Mouse (Mus musculus): ENCODE measurements around the gene 9130213A22Rik. TPM values are rescaled to one million over a fixed set of nuclear protein-coding genes. Genes with fewer than 3 reads are reported as not detected.

The 9130213A22Rik gene
- polyA plus RNA-seq, 1 experiment from 2014 or later = 0.43 TPM

DNA sequence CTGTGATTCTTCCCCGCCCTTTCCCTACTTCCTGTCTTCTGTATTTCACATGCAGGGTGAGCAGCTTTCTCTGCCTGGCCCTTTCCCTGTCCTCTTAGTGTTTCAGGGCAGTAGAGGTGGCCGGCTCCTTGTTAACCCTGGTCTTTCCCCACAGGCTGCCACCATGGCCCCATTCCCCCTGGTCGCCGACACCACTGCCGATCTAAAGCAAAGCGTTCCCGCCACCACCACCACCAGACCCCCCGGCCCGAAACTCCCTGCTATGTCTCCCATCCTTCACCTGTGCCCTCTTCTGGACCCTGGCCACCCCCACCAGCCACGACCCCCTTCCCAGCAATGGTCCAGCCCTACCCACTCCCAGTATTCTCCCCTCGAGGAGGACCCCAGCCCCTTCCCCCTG, 16.1 kb downstream of the 9130213A22Rik start:
- no peaks in the 10 kb centered on the region for H3K27me3 ChIP-seq (ENCODE audit: control insufficient read depth, insufficient read depth, low read length)
- no peaks in the 10 kb centered on the region for H3K9me3 ChIP-seq (ENCODE audit: control insufficient read depth, low read length)
- 94% methylated on average over 11 of the region's 11 CpGs for WGBS
- no peak overlapping the region for H3K4me3 ChIP-seq (ENCODE audit: low read length)
- no peak for ATAC-seq (ENCODE audit: low FRiP score, low TSS enrichment)
- H3K9ac ChIP-seq (ENCODE audit: low read depth, low read length) = no peak overlapping the region
- peaks cover 76% of the 10 kb centered on the region for H3K36me3 ChIP-seq (ENCODE audit: control insufficient read depth, insufficient read depth, low read length)
- H3K4me1 ChIP-seq (ENCODE audit: control insufficient read depth, insufficient read depth, low read length) = no peaks in the 10 kb centered on the region
- H3K27ac ChIP-seq (ENCODE audit: low read depth, low read length) = no peak overlapping the region
- no peak overlapping the region for H3K4me2 ChIP-seq (replicated peaks; ENCODE audit: low read depth, low read length)

DNA sequence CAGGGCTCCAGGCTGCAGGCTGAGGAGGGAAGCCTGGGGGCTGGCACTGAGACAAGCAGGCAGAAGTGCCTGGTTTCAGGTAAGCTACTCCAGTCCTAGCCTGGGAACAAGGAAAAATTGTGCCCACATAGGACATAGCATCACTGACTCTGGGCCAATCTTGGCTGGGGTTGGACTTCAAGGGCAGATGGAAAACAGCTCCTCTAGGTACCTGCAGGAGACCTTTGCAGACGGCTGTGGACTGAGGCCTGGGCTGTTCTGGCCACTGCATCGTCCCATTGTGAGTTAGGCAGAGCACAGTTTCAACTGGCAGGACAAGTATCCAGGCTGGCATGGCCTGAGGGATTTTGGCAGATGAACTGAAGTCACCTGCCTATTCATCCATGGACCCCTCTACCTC, 16.6 kb downstream of the 9130213A22Rik start:
- no peak overlapping the region for H3K9ac ChIP-seq (ENCODE audit: low read depth, low read length)
- 83% methylated on average over 2 of the region's 2 CpGs for WGBS
- ATAC-seq (ENCODE audit: low FRiP score, low TSS enrichment) = no peak
- H3K27ac ChIP-seq (ENCODE audit: low read depth, low read length) = no peak overlapping the region
- H3K9me3 ChIP-seq (ENCODE audit: control insufficient read depth, low read length) = no peaks in the 10 kb centered on the region
- H3K4me3 ChIP-seq (ENCODE audit: low read length) = no peak overlapping the region
- peaks cover under 1% of the 10 kb centered on the region for H3K4me1 ChIP-seq (ENCODE audit: control insufficient read depth, insufficient read depth, low read length)
- no peak overlapping the region for H3K4me2 ChIP-seq (replicated peaks; ENCODE audit: low read depth, low read length)
- no peaks in the 10 kb centered on the region for H3K27me3 ChIP-seq (ENCODE audit: control insufficient read depth, insufficient read depth, low read length)
- H3K36me3 ChIP-seq (ENCODE audit: control insufficient read depth, insufficient read depth, low read length) = peaks cover 81% of the 10 kb centered on the region

DNA sequence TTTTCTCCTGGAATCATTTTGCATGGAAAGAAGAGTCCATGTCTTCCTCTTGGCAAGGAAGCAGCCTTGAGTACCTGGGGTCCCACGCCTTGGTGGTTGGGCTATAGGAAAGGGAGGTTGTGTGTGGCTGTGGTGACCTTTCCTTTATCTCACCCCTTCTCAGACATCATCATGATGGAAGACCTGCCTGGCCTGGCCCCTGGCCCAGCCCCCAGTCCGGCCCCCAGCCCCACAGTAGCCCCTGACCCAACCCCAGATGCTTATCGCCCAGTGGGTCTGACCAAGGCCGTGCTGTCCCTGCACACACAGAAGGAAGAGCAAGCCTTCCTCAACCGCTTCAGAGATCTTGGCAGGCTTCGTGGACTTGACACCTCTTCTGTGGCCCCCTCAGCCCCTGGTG, 17.2 kb downstream of the 9130213A22Rik start:
- 90% methylated on average over 6 of the region's 6 CpGs for WGBS
- no peak overlapping the region for H3K4me3 ChIP-seq (ENCODE audit: low read length)
- no peak for ATAC-seq (ENCODE audit: low FRiP score, low TSS enrichment)
- H3K9me3 ChIP-seq (ENCODE audit: control insufficient read depth, low read length) = no peaks in the 10 kb centered on the region
- no peak overlapping the region for H3K4me2 ChIP-seq (replicated peaks; ENCODE audit: low read depth, low read length)
- no peak overlapping the region for H3K27ac ChIP-seq (ENCODE audit: low read depth, low read length)
- no peak overlapping the region for H3K9ac ChIP-seq (ENCODE audit: low read depth, low read length)
- no peaks in the 10 kb centered on the region for H3K27me3 ChIP-seq (ENCODE audit: control insufficient read depth, insufficient read depth, low read length)
- H3K36me3 ChIP-seq (ENCODE audit: control insufficient read depth, insufficient read depth, low read length) = peaks cover 84% of the 10 kb centered on the region
- peaks cover 6% of the 10 kb centered on the region for H3K4me1 ChIP-seq (ENCODE audit: control insufficient read depth, insufficient read depth, low read length)

DNA sequence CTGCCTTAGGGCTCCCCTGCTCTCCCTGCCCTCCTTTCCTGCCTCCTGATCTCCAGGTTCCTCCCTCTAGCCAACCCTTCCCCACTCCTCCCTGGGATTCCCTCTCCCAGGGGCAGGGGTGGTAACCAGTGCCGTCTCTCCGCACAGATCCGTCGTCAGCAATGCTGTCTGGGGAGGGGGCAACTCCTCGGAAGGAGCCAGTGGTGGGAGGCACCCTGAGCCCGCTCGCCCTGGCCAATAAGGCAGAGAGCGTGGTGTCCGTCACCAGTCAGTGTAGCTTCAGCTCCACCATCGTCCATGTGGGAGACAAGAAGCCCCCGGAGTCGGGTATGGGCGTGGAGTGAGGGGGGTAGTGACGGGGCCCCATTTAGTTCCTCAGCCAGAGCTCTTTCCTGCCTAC, 17.9 kb downstream of the 9130213A22Rik start:
- H3K4me3 ChIP-seq (ENCODE audit: low read length) = no peak overlapping the region
- no peak for ATAC-seq (ENCODE audit: low FRiP score, low TSS enrichment)
- 85% methylated on average over 14 of the region's 14 CpGs for WGBS
- no peak overlapping the region for H3K9ac ChIP-seq (ENCODE audit: low read depth, low read length)
- H3K27me3 ChIP-seq (ENCODE audit: control insufficient read depth, insufficient read depth, low read length) = no peaks in the 10 kb centered on the region
- H3K4me2 ChIP-seq (replicated peaks; ENCODE audit: low read depth, low read length) = no peak overlapping the region
- H3K4me1 ChIP-seq (ENCODE audit: control insufficient read depth, insufficient read depth, low read length) = peaks cover 12% of the 10 kb centered on the region
- peaks cover 84% of the 10 kb centered on the region for H3K36me3 ChIP-seq (ENCODE audit: control insufficient read depth, insufficient read depth, low read length)
- no peaks in the 10 kb centered on the region for H3K9me3 ChIP-seq (ENCODE audit: control insufficient read depth, low read length)
- H3K27ac ChIP-seq (ENCODE audit: low read depth, low read length) = no peak overlapping the region

DNA sequence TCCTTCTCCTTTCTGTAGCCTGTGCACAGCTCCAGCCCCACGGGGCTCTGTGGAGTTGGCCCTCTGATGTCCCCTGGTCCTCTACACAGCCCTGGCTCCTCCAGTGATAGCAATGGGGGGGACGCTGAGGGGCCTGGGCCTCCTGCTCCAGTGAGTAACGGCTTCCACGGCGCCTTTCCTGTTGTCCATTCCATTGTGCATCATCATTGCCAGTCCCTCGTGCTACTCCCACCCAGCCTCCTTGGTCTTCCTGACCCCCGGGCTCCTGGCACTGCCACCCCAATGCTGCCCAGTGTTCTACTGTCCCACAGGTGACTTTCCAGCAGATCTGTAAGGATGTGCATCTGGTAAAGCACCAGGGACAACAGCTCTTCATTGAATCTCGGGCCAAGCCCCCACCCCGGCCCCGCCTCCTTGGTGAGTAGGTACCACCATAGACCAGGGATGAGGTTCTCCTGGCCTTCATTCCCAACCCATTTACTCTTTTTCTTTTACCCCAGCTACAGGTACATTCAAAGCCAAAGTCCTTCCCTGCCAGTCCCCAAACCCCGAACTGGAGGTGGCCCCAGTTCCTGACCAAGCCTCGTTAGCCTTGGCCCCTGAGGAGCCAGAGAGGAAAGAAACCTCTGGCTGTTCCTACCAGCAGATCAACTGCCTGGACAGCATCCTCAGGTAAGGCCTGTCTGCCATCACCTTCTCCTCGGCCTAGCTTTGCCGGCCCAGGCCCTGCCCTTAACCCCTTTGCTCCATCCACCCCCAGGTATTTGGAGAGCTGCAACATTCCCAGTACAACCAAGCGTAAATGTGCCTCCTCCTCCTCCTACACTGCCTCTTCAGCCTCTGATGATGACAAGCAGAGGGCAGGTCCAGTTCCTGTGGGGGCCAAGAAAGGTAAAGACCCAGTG, 18.6 kb downstream of the 9130213A22Rik start:
- no peak overlapping the region for H3K4me2 ChIP-seq (replicated peaks; ENCODE audit: low read depth, low read length)
- H3K4me1 ChIP-seq (ENCODE audit: control insufficient read depth, insufficient read depth, low read length) = peaks cover 17% of the 10 kb centered on the region
- H3K9me3 ChIP-seq (ENCODE audit: control insufficient read depth, low read length) = no peaks in the 10 kb centered on the region
- WGBS = 91% methylated on average over 15 of the region's 15 CpGs
- peaks cover 78% of the 10 kb centered on the region for H3K36me3 ChIP-seq (ENCODE audit: control insufficient read depth, insufficient read depth, low read length)
- H3K9ac ChIP-seq (ENCODE audit: low read depth, low read length) = no peak overlapping the region
- no peak overlapping the region for H3K4me3 ChIP-seq (ENCODE audit: low read length)
- ATAC-seq (ENCODE audit: low FRiP score, low TSS enrichment) = no peak
- no peak overlapping the region for H3K27ac ChIP-seq (ENCODE audit: low read depth, low read length)
- no peaks in the 10 kb centered on the region for H3K27me3 ChIP-seq (ENCODE audit: control insufficient read depth, insufficient read depth, low read length)

DNA sequence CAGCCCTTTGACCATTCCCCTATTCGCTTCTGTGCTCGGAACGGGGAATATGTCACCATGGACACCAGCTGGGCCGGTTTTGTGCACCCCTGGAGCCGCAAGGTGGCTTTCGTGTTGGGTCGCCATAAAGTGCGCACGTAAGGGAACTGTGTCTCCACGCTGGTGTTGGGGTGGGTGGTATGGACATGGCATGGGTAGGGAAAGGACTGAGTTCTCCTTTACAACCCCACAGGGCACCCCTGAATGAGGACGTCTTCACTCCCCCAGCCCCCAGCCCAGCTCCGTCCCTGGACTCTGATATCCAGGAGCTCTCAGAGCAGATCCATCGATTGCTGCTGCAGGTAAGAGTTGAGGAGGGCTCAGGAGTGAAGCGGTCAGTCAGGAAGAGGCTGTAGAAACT, 19.3 kb downstream of the 9130213A22Rik start:
- Histone ChIP-seq H3K27ac (ENCODE audit: low read depth, low read length) (no peak overlapping the region), H3K36me3 (ENCODE audit: control insufficient read depth, insufficient read depth, low read length) (peaks cover 72% of the 10 kb centered on the region), H3K9ac (ENCODE audit: low read depth, low read length) (no peak overlapping the region), H3K4me2 (replicated peaks; ENCODE audit: low read depth, low read length) (no peak overlapping the region), H3K4me3 (ENCODE audit: low read length) (no peak overlapping the region), H3K9me3 (ENCODE audit: control insufficient read depth, low read length) (no peaks in the 10 kb centered on the region), H3K27me3 (ENCODE audit: control insufficient read depth, insufficient read depth, low read length) (no peaks in the 10 kb centered on the region), H3K4me1 (ENCODE audit: control insufficient read depth, insufficient read depth, low read length) (peaks cover 24% of the 10 kb centered on the region)
- WGBS = 96% methylated on average over 14 of the region's 14 CpGs
- no peak for ATAC-seq (ENCODE audit: low FRiP score, low TSS enrichment)

DNA sequence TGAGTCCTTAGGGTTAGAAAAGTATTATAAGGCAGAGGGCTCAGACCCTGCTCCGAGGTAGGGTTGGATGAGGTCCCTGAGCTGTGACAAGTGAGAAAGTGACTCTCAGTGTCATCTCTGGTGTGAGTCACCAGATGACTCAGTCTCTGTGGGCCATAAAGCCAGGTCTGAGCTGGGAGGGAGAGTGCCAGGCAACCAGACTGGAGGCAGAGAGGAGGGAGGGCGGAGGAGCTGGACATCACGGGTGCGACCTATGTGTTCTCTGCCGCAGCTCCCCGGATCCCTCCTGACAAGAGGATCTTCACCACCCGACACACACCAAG, 20.0 kb downstream of the 9130213A22Rik start:
- Histone ChIP-seq H3K4me3 (ENCODE audit: low read length) (no peak overlapping the region), H3K9ac (ENCODE audit: low read depth, low read length) (no peak overlapping the region), H3K27ac (ENCODE audit: low read depth, low read length) (no peak overlapping the region), H3K27me3 (ENCODE audit: control insufficient read depth, insufficient read depth, low read length) (no peaks in the 10 kb centered on the region), H3K4me1 (ENCODE audit: control insufficient read depth, insufficient read depth, low read length) (peaks cover 31% of the 10 kb centered on the region), H3K9me3 (ENCODE audit: control insufficient read depth, low read length) (no peaks in the 10 kb centered on the region), H3K4me2 (replicated peaks; ENCODE audit: low read depth, low read length) (no peak overlapping the region), H3K36me3 (ENCODE audit: control insufficient read depth, insufficient read depth, low read length) (peaks cover 65% of the 10 kb centered on the region)
- 91% methylated on average over 7 of the region's 7 CpGs for WGBS
- ATAC-seq (ENCODE audit: low FRiP score, low TSS enrichment) = no peak

DNA sequence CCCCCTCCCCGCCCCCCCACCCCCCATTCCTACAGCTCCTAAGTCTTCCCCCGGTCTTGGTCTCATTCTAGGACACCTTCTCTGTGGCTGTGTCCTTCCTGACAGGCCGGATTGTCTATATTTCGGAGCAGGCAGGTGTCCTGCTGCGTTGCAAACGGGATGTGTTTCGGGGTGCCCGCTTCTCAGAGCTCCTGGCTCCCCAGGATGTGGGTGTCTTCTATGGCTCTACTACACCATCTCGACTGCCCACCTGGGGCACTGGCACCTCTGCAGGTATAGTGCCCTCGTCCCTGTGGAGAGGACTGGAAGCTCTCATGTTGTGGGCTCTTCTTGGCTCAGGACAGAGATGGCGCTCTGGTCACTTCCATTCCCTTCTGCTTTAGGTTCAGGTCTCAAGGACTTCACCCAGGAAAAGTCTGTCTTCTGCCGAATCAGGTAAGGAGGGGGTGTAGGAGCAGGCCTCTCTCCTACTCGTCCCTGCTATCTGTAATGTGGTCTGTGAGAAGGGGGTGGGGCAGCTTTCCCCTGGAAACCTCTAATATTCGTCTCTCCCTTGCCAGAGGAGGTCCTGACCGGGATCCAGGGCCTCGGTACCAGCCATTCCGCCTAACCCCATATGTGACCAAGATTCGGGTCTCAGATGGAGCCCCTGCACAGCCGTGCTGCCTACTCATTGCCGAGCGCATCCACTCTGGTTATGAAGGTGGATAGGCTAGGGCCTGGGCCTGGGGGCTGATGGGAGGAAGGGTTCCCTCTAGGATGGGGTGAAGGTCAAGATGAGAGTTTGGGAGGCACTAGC, 20.6 kb downstream of the 9130213A22Rik start:
- H3K27ac ChIP-seq (ENCODE audit: low read depth, low read length) = no peak overlapping the region
- peaks cover 59% of the 10 kb centered on the region for H3K36me3 ChIP-seq (ENCODE audit: control insufficient read depth, insufficient read depth, low read length)
- H3K4me1 ChIP-seq (ENCODE audit: control insufficient read depth, insufficient read depth, low read length) = peaks cover 37% of the 10 kb centered on the region
- no peak for ATAC-seq (ENCODE audit: low FRiP score, low TSS enrichment)
- H3K4me2 ChIP-seq (replicated peaks; ENCODE audit: low read depth, low read length) = no peak overlapping the region
- no peak overlapping the region for H3K4me3 ChIP-seq (ENCODE audit: low read length)
- no peaks in the 10 kb centered on the region for H3K27me3 ChIP-seq (ENCODE audit: control insufficient read depth, insufficient read depth, low read length)
- H3K9ac ChIP-seq (ENCODE audit: low read depth, low read length) = no peak overlapping the region
- WGBS = 93% methylated on average over 20 of the region's 21 CpGs
- no peaks in the 10 kb centered on the region for H3K9me3 ChIP-seq (ENCODE audit: control insufficient read depth, low read length)

All from kidney, embryonic 14.5 days (tissue).